Mouse (Mus musculus): ENCODE data around the gene Tcirg1.

Gene Tcirg1

GRCm38 (mm10) chr19:3851979-3852681 lies 54.8 kb downstream of the Tcirg1 start:
- DNase-seq (ENCODE audit: low read depth, low spot score), result peak; percentile 22

GRCm38 (mm10) chr19:3851502-3851962 lies 55.4 kb downstream of the Tcirg1 start, which contains the start of gene Chka:
TSS of gene Chka (plus strand) at chr19:3851773.
- peak; percentile 94 for DNase-seq (ENCODE audit: low read depth, low spot score)

GRCm38 (mm10) chr19:3850847-3851469 lies 56.0 kb downstream of the Tcirg1 start:
- DNase-seq (ENCODE audit: low read depth, low spot score), result no peak

GRCm38 (mm10) chr19:3850076-3850475 lies 56.9 kb downstream of the Tcirg1 start:
- no peak for DNase-seq (ENCODE audit: low read depth, low spot score)

- no peak for DNase-seq (ENCODE audit: low read depth, low spot score)
These were observed 57.7 kb downstream of the Tcirg1 start for GRCm38 (mm10) chr19:3849251-3849650.

- no peak for DNase-seq (ENCODE audit: low read depth, low spot score)
These were observed 58.6 kb downstream of the Tcirg1 start for GRCm38 (mm10) chr19:3848207-3848808.

- no peak for DNase-seq (ENCODE audit: low read depth, low spot score)
These were observed 59.2 kb downstream of the Tcirg1 start for GRCm38 (mm10) chr19:3847711-3848110.

GRCm38 (mm10) chr19:3846676-3847604 lies 60.0 kb downstream of the Tcirg1 start:
- no peak for DNase-seq (ENCODE audit: low read depth, low spot score)

All from embryo, embryonic 11.5 days (tissue).